Mouse (Mus musculus) kidney, embryonic 16.5 days (tissue): ENCODE data around the gene Snd1. TPM values are rescaled to one million over a fixed set of nuclear protein-coding genes. Genes with fewer than 3 reads are reported as not detected.

Source experiments
- ATAC-seq: fragments of 200-750 bp; cut with Nextera tagmentation; 2 replicates; pipeline ENCODE4 v1.8.0; 2017; ENCODE audit warnings: moderate TSS enrichment; ENCODE audit not compliant: low FRiP score, low TSS enrichment
- H3K27ac ChIP-seq: fragments of 300-500 bp; sonication (generic); 2 replicates; pipeline ENCODE4 v1.5.1; 2014; ENCODE audit warnings: low read length
- H3K27me3 ChIP-seq: fragments of 300-500 bp; sonication (generic); 2 replicates; pipeline ENCODE4 v1.6.1; 2014; ENCODE audit warnings: low read length, control low read depth, mixed read lengths; ENCODE audit not compliant: insufficient read depth
- H3K36me3 ChIP-seq: fragments of 300-500 bp; sonication (generic); 2 replicates; pipeline ENCODE4 v1.6.1; 2014; ENCODE audit warnings: low read length, control low read depth, mixed read lengths; ENCODE audit not compliant: insufficient read depth
- H3K4me1 ChIP-seq: fragments of 300-500 bp; sonication (generic); 2 replicates; pipeline ENCODE4 v1.6.1; 2014; ENCODE audit warnings: low read length, control low read depth, mixed read lengths; ENCODE audit not compliant: insufficient read depth
- H3K4me2 ChIP-seq: fragments of 300-500 bp; sonication (generic); replicated peaks from 2 replicates; pipeline ENCODE4 v1.6.1; 2014; ENCODE audit warnings: low read depth, low read length
- H3K4me3 ChIP-seq: fragments of 300-500 bp; sonication (generic); 2 replicates; pipeline ENCODE4 v1.5.1; 2014; ENCODE audit warnings: mild to moderate bottlenecking, low read length
- H3K9ac ChIP-seq: fragments of 300-500 bp; sonication (generic); replicated peaks from 2 replicates; pipeline ENCODE4 v1.6.1; 2014; ENCODE audit warnings: low read length
- H3K9me3 ChIP-seq: fragments of 300-500 bp; sonication (generic); 2 replicates; pipeline ENCODE4 v1.6.1; 2016; ENCODE audit warnings: low read length, control low read depth
- WGBS: fragments of 180-500 bp; shearing (Covaris S2); extraction: QIAGEN DNeasy Blood & Tissue Kit; methylation state at CpG from one replicate; pipeline ENCODE4 v1.1.7; 2014; 5-methylcytosine and 5-hydroxymethylcytosine counted together
- polyA plus RNA-seq: library from polyadenylated mRNA; unstranded; fragments of >200 nt; fragmentation: Nextera tagmentation; extraction: Ambion mirVana; gene quantifications from 2 replicates; pipeline ENCODE4 v1.2.1, GENCODE M21; 2015

Gene Snd1
- polyA plus RNA-seq, 1 experiment from 2014 or later = 136 TPM

GRCm38 (mm10) chr6:28717845-28718237, 242.9 kb downstream of the Snd1 start:
- Histone ChIP-seq H3K36me3 (peaks cover 3% of the 10 kb centered on the region; the same call in 1 of the 2 replicates), H3K4me3 (no peak overlapping the region), H3K4me2 (no peak overlapping the region), H3K27ac (0 out of 2 replicates have a peak overlapping the region, but pooled peaks have one; percentile 29), H3K9ac (no peak overlapping the region), H3K27me3 (no peaks in the 10 kb centered on the region), H3K9me3 (no peaks in the 10 kb centered on the region), H3K4me1 (0 out of 2 replicates have a peak, but pooled peaks cover under 1% of the 10 kb centered on the region)
- ATAC-seq = peak; percentile 61
- WGBS = 30% methylated on average over 4 of the region's 4 CpGs

- 0 out of 2 replicates have a peak, but pooled peaks cover under 1% of the 10 kb centered on the region for H3K36me3 ChIP-seq
- ATAC-seq = no peak
- 90% methylated on average over 9 of the region's 9 CpGs for WGBS
Measured at GRCm38 (mm10) chr6:28720391-28721171, 245.6 kb downstream of the Snd1 start.

GRCm38 (mm10) chr6:28723059-28723458, 248.1 kb downstream of the Snd1 start:
- no peak for ATAC-seq
- H3K9ac ChIP-seq = no peak overlapping the region
- no peaks in the 10 kb centered on the region for H3K27me3 ChIP-seq
- no peak overlapping the region for H3K4me2 ChIP-seq
- H3K36me3 ChIP-seq = peaks cover 6% of the 10 kb centered on the region; the same call in 1 of the 2 replicates
- no peaks in the 10 kb centered on the region for H3K9me3 ChIP-seq
- 0 out of 2 replicates have a peak, but pooled peaks cover 4% of the 10 kb centered on the region for H3K4me1 ChIP-seq
- 22% methylated on average over 2 of the region's 2 CpGs for WGBS
- no peak overlapping the region for H3K27ac ChIP-seq
- H3K4me3 ChIP-seq = no peak overlapping the region

More at GRCm38 (mm10) chr6:28720391-28721171, 245.6 kb downstream of the Snd1 start:
- Histone ChIP-seq H3K4me2 (no peak overlapping the region), H3K9me3 (no peaks in the 10 kb centered on the region), H3K4me3 (no peak overlapping the region), H3K9ac (no peak overlapping the region), H3K27me3 (no peaks in the 10 kb centered on the region), H3K4me1 (0 out of 2 replicates have a peak, but pooled peaks cover 4% of the 10 kb centered on the region), H3K27ac (no peak overlapping the region)

- H3K4me3 ChIP-seq = no peak overlapping the region
- no peak overlapping the region for H3K4me2 ChIP-seq
- no peak for ATAC-seq
- H3K9ac ChIP-seq = no peak overlapping the region
- H3K4me1 ChIP-seq = 0 out of 2 replicates have a peak, but pooled peaks cover 8% of the 10 kb centered on the region
- H3K27ac ChIP-seq = no peak overlapping the region
- H3K36me3 ChIP-seq = peaks cover 6% of the 10 kb centered on the region; the same call in 1 of the 2 replicates
- no peaks in the 10 kb centered on the region for H3K9me3 ChIP-seq
- WGBS = 78% methylated on average over 5 of the region's 5 CpGs
- no peaks in the 10 kb centered on the region for H3K27me3 ChIP-seq
Measured at GRCm38 (mm10) chr6:28724776-28725175, 249.8 kb downstream of the Snd1 start.

GRCm38 (mm10) chr6:28729236-28729635, 254.3 kb downstream of the Snd1 start:
- 0 out of 2 replicates have a peak, but pooled peaks have one; percentile 51 for ATAC-seq
- no peak overlapping the region for H3K27ac ChIP-seq
- H3K9me3 ChIP-seq = no peaks in the 10 kb centered on the region

GRCm38 (mm10) chr6:28729649-28730048, 254.7 kb downstream of the Snd1 start:
- H3K4me3 ChIP-seq = no peak overlapping the region

More at GRCm38 (mm10) chr6:28729236-28729635, 254.3 kb downstream of the Snd1 start:
- H3K27me3 ChIP-seq = no peaks in the 10 kb centered on the region
- WGBS = 49% methylated on average over 3 of the region's 3 CpGs
- peaks cover 11% of the 10 kb centered on the region; the same call in 1 of the 2 replicates for H3K4me1 ChIP-seq
- peaks cover 6% of the 10 kb centered on the region; the same call in 1 of the 2 replicates for H3K36me3 ChIP-seq
- no peak overlapping the region for H3K4me2 ChIP-seq
- H3K4me3 ChIP-seq = no peak overlapping the region
- no peak overlapping the region for H3K9ac ChIP-seq

GRCm38 (mm10) chr6:28731246-28731645, 256.3 kb downstream of the Snd1 start:
- no peak overlapping the region for H3K27ac ChIP-seq
- ATAC-seq = no peak
- peaks cover 11% of the 10 kb centered on the region; the same call in 1 of the 2 replicates for H3K4me1 ChIP-seq
- H3K27me3 ChIP-seq = no peaks in the 10 kb centered on the region
- H3K9me3 ChIP-seq = no peaks in the 10 kb centered on the region
- no peak overlapping the region for H3K9ac ChIP-seq
- H3K4me3 ChIP-seq = no peak overlapping the region
- no peaks in the 10 kb centered on the region for H3K36me3 ChIP-seq
- 81% methylated on average over 6 of the region's 6 CpGs for WGBS
- no peak overlapping the region for H3K4me2 ChIP-seq

More at GRCm38 (mm10) chr6:28729649-28730048, 254.7 kb downstream of the Snd1 start:
- Histone ChIP-seq H3K27me3 (no peaks in the 10 kb centered on the region), H3K36me3 (peaks cover 6% of the 10 kb centered on the region; the same call in 1 of the 2 replicates), H3K4me1 (peaks cover 11% of the 10 kb centered on the region; the same call in 1 of the 2 replicates), H3K9me3 (no peaks in the 10 kb centered on the region), H3K27ac (no peak overlapping the region), H3K4me2 (no peak overlapping the region), H3K9ac (no peak overlapping the region)
- ATAC-seq = no peak
- 57% methylated on average over 2 of the region's 2 CpGs for WGBS

GRCm38 (mm10) chr6:28733884-28734647, 259.1 kb downstream of the Snd1 start:
- WGBS = 85% methylated on average over 5 of the region's 5 CpGs
- ATAC-seq = no peak
- H3K36me3 ChIP-seq = no peaks in the 10 kb centered on the region

GRCm38 (mm10) chr6:28735116-28735515, 260.2 kb downstream of the Snd1 start:
- no peak for ATAC-seq
- Histone ChIP-seq H3K4me2 (no peak overlapping the region), H3K4me1 (peaks cover 6% of the 10 kb centered on the region; the same call in 1 of the 2 replicates), H3K4me3 (no peak overlapping the region), H3K27me3 (no peaks in the 10 kb centered on the region), H3K9ac (no peak overlapping the region), H3K36me3 (no peaks in the 10 kb centered on the region), H3K9me3 (no peaks in the 10 kb centered on the region), H3K27ac (no peak overlapping the region)
- 65% methylated on average over 9 of the region's 9 CpGs for WGBS

More at GRCm38 (mm10) chr6:28733884-28734647, 259.1 kb downstream of the Snd1 start:
- Histone ChIP-seq H3K4me1 (peaks cover 9% of the 10 kb centered on the region; the same call in 1 of the 2 replicates), H3K27ac (no peak overlapping the region), H3K4me2 (no peak overlapping the region), H3K9ac (no peak overlapping the region), H3K9me3 (no peaks in the 10 kb centered on the region), H3K27me3 (no peaks in the 10 kb centered on the region), H3K4me3 (no peak overlapping the region)
